Mouse (Mus musculus) embryonic facial prominence, embryonic 14.5 days (tissue): ENCODE data around the gene Cenpq. TPM values are rescaled to one million over a fixed set of nuclear protein-coding genes. Genes with fewer than 3 reads are reported as not detected.
A peak's percentile ranks its signal among the peaks of the same experiment; 100 is the strongest.

ENCODE experiments used
- ATAC-seq: fragments of 200-750 bp; cut with Nextera tagmentation; 2 replicates; pipeline ENCODE4 v1.8.0; 2017; ENCODE audit warnings: low read depth, moderate number of reproducible peaks, moderate TSS enrichment
- DNase-seq: peaks from one replicate; pipeline ENCODE4 v3.0.0-alpha.2; 2015; ENCODE audit warnings: low spot score
- H3K27ac ChIP-seq: fragments of 300-500 bp; sonication (generic); replicated peaks from 2 replicates; pipeline ENCODE4 v1.5.1; 2014; ENCODE audit warnings: low read depth, mild to moderate bottlenecking, low read length, moderate library complexity
- H3K27me3 ChIP-seq: fragments of 300-500 bp; sonication (generic); replicated peaks from 2 replicates; pipeline ENCODE4 v1.6.1; 2014; ENCODE audit warnings: low read length; ENCODE audit not compliant: control insufficient read depth, insufficient read depth
- H3K36me3 ChIP-seq: fragments of 300-500 bp; sonication (generic); 2 replicates; pipeline ENCODE4 v1.6.1; 2014; ENCODE audit warnings: low read length, mixed read lengths; ENCODE audit not compliant: control insufficient read depth, insufficient read depth
- H3K4me1 ChIP-seq: fragments of 300-500 bp; sonication (generic); 2 replicates; pipeline ENCODE4 v1.6.1; 2014; ENCODE audit warnings: antibody characterized with exemption, low read length; ENCODE audit not compliant: control insufficient read depth, insufficient read depth
- H3K4me2 ChIP-seq: fragments of 300-500 bp; sonication (generic); 2 replicates; pipeline ENCODE4 v1.6.1; 2014; ENCODE audit warnings: low read depth, mild to moderate bottlenecking, low read length, moderate library complexity, mixed read lengths
- H3K4me3 ChIP-seq: fragments of 300-500 bp; sonication (generic); 2 replicates; pipeline ENCODE4 v1.5.1; 2014; ENCODE audit warnings: low read depth, mild to moderate bottlenecking, low read length
- H3K9ac ChIP-seq: fragments of 300-500 bp; sonication (generic); 2 replicates; pipeline ENCODE4 v1.6.1; 2014; ENCODE audit warnings: low read depth, mild to moderate bottlenecking, low read length, moderate library complexity, mixed read lengths
- H3K9me3 ChIP-seq: fragments of 300-500 bp; sonication (generic); 2 replicates; pipeline ENCODE4 v1.6.1; 2016; ENCODE audit warnings: low read length; ENCODE audit not compliant: control insufficient read depth
- WGBS: fragments of 180-500 bp; shearing (Covaris S2); extraction: QIAGEN DNeasy Blood & Tissue Kit; methylation state at CpG from one replicate; pipeline ENCODE4 v1.1.7; 2014; 5-methylcytosine and 5-hydroxymethylcytosine counted together
- polyA plus RNA-seq: library from polyadenylated mRNA; unstranded; fragments of >200 nt; fragmentation: Nextera tagmentation; extraction: Ambion mirVana; gene quantifications from 2 replicates; pipeline ENCODE4 v1.2.1, GENCODE M21; 2014

The Cenpq gene
- polyA plus RNA-seq, 1 experiment from 2014 or later: 18.9 TPM

GRCm38 (mm10) chr17:40903345-40903744, 31.5 kb downstream of the Cenpq start:
- Histone ChIP-seq H3K27me3 (no peaks in the 10 kb centered on the region), H3K36me3 (no peaks in the 10 kb centered on the region), H3K4me3 (no peak overlapping the region), H3K4me1 (peaks cover 3% of the 10 kb centered on the region; the same call in 1 of the 2 replicates), H3K4me2 (no peak overlapping the region), H3K9me3 (no peaks in the 10 kb centered on the region), H3K27ac (no peak overlapping the region), H3K9ac (no peak overlapping the region)
- DNase-seq (no peak), ATAC-seq (no peak)
- 67% methylated on average over 4 of the region's 4 CpGs for WGBS

GRCm38 (mm10) chr17:40899783-40900363, 35.0 kb downstream of the Cenpq start:
- H3K4me2 ChIP-seq: no peak overlapping the region
- no peaks in the 10 kb centered on the region for H3K27me3 ChIP-seq
- no peaks in the 10 kb centered on the region for H3K9me3 ChIP-seq
- no peak overlapping the region for H3K4me3 ChIP-seq
- no peak overlapping the region for H3K27ac ChIP-seq
- ATAC-seq (no peak), DNase-seq (no peak)
- no peak overlapping the region for H3K9ac ChIP-seq
- H3K36me3 ChIP-seq: no peaks in the 10 kb centered on the region
- WGBS: 32% methylated on average over 4 of the region's 4 CpGs
- H3K4me1 ChIP-seq: peaks cover 3% of the 10 kb centered on the region; the same call in 1 of the 2 replicates

- H3K4me3 ChIP-seq: no peak overlapping the region
- no peak overlapping the region for H3K9ac ChIP-seq
- DNase-seq (peak; percentile 30), ATAC-seq (no peak)
- H3K4me1 ChIP-seq: no peaks in the 10 kb centered on the region
- H3K27me3 ChIP-seq: no peaks in the 10 kb centered on the region
- H3K36me3 ChIP-seq: no peaks in the 10 kb centered on the region
- no peak overlapping the region for H3K27ac ChIP-seq
- WGBS: 56% methylated on average over 1 of the region's 1 CpGs
- no peak overlapping the region for H3K4me2 ChIP-seq
- no peaks in the 10 kb centered on the region for H3K9me3 ChIP-seq
Observed at GRCm38 (mm10) chr17:40896863-40897262, 38.0 kb downstream of the Cenpq start.

- whole genome bisulfite sequencing: 79% methylated on average over 4 of the region's 4 CpGs
- H3K27ac ChIP-seq: no peak overlapping the region
- no peak for ATAC-seq
Observed at GRCm38 (mm10) chr17:40887849-40888536, 46.9 kb downstream of the Cenpq start.

GRCm38 (mm10) chr17:40885155-40885554, 49.7 kb downstream of the Cenpq start:
- no peaks in the 10 kb centered on the region for H3K9me3 ChIP-seq
- H3K4me3 ChIP-seq: no peak overlapping the region
- no peak overlapping the region for H3K4me2 ChIP-seq
- no peak overlapping the region for H3K27ac ChIP-seq
- no peaks in the 10 kb centered on the region for H3K27me3 ChIP-seq
- no peaks in the 10 kb centered on the region for H3K36me3 ChIP-seq
- WGBS: 68% methylated on average over 4 of the region's 4 CpGs
- peaks cover 6% of the 10 kb centered on the region; the same call in 1 of the 2 replicates for H3K4me1 ChIP-seq
- DNase-seq (peak; percentile 42), ATAC-seq (no peak)
- no peak overlapping the region for H3K9ac ChIP-seq

More at GRCm38 (mm10) chr17:40887849-40888536, 46.9 kb downstream of the Cenpq start:
- Histone ChIP-seq H3K4me3 (no peak overlapping the region), H3K36me3 (no peaks in the 10 kb centered on the region), H3K27me3 (no peaks in the 10 kb centered on the region), H3K9me3 (no peaks in the 10 kb centered on the region), H3K4me2 (no peak overlapping the region), H3K4me1 (no peaks in the 10 kb centered on the region), H3K9ac (no peak overlapping the region)
- DNase-seq: no peak

GRCm38 (mm10) chr17:40882172-40882571, 52.7 kb downstream of the Cenpq start:
- H3K36me3 ChIP-seq: no peaks in the 10 kb centered on the region
- no peak overlapping the region for H3K9ac ChIP-seq
- no peak for DNase-seq
- H3K27ac ChIP-seq: no peak overlapping the region
- peaks cover 11% of the 10 kb centered on the region for H3K4me1 ChIP-seq
- ATAC-seq: no peak
- no peaks in the 10 kb centered on the region for H3K27me3 ChIP-seq
- WGBS: 89% methylated on average over 6 of the region's 6 CpGs
- no peak overlapping the region for H3K4me3 ChIP-seq
- no peaks in the 10 kb centered on the region for H3K9me3 ChIP-seq
- no peak overlapping the region for H3K4me2 ChIP-seq

- under 1% methylated on average over 38 of the region's 40 CpGs for whole genome bisulfite sequencing
Observed at GRCm38 (mm10) chr17:40879924-40880691, 54.7 kb downstream of the Cenpq start, which contains the start of gene 9130008F23Rik. TSS of gene 9130008F23Rik (minus strand) at chr17:40880559.

GRCm38 (mm10) chr17:40879528-40879923, 55.3 kb downstream of the Cenpq start:
- no peak overlapping the region for H3K27ac ChIP-seq
- whole genome bisulfite sequencing: 15% methylated on average over 6 of the region's 6 CpGs
- no peak for DNase-seq
- H3K9me3 ChIP-seq: no peaks in the 10 kb centered on the region
- peak overlapping the region; percentile 85 for H3K4me2 ChIP-seq
- peak overlapping the region; percentile 69 for H3K9ac ChIP-seq
- no peak for ATAC-seq
- peak overlapping the region; percentile 52 for H3K4me3 ChIP-seq
- peaks cover 11% of the 10 kb centered on the region for H3K4me1 ChIP-seq
- no peaks in the 10 kb centered on the region for H3K27me3 ChIP-seq
- H3K36me3 ChIP-seq: no peaks in the 10 kb centered on the region

More at GRCm38 (mm10) chr17:40879924-40880691, 54.7 kb downstream of the Cenpq start, which contains the start of gene 9130008F23Rik:
- peaks cover 11% of the 10 kb centered on the region for H3K4me1 ChIP-seq
- DNase-seq (peak; percentile 69), ATAC-seq (peak; percentile 89)
- H3K27me3 ChIP-seq: no peaks in the 10 kb centered on the region
- H3K27ac ChIP-seq: no peak within 1 kb of the TSS
- no peaks in the 10 kb centered on the region for H3K36me3 ChIP-seq
- peak within 1 kb of the TSS; percentile 85 for H3K4me2 ChIP-seq
- H3K9ac ChIP-seq: peak within 1 kb of the TSS; percentile 69
- H3K4me3 ChIP-seq: peak within 1 kb of the TSS; percentile 52
- no peaks in the 10 kb centered on the region for H3K9me3 ChIP-seq
